Mouse (Mus musculus): ENCODE data around the gene Elob.

Gene Elob

DNA sequence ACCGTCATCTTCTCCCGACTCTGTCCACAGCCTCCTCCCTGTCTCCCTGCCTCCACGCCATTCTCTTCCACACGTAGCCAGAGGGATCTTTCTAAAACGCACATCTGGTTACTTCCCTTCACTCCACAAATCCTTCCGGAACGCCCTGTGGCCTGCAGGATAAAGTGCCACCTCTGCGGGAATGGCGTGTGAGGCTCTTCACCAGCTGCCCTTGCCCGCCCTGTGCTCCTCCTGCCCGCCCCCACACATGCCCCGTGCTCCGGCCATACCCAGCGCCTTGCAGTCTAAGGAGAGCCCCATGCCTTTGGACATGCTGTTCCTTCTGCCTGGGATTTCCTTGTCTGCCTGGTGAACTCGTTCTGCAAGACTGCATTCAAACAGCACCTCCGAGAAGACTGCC, 5.9 kb downstream of the Elob start:
- peak; percentile 18 for DNase-seq

DNA sequence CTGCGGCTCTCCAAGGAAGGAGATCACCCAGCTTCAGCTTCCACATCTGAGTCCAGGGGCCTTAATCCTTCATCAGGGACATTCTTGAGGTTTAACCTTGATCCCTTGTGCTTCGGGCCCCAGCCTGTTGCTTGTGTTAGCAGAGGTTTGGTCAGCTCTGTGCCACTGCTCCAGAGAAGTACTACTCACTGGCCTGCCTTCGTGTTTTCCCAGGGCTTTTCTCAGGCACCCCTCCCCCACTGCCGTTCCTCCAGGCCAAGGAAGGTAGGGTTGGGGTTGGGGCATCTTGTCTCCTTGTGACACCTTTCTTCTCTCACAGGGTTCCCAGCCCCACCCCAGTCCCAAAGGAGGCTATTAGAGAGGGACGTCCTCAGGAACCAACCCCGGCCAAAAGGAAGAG, 6.8 kb downstream of the Elob start:
- peak; percentile 23 for DNase-seq

GRCm38 (mm10) chr17:23820731-23821130, 8.2 kb downstream of the Elob start:
- DNase-seq, result no peak

DNA sequence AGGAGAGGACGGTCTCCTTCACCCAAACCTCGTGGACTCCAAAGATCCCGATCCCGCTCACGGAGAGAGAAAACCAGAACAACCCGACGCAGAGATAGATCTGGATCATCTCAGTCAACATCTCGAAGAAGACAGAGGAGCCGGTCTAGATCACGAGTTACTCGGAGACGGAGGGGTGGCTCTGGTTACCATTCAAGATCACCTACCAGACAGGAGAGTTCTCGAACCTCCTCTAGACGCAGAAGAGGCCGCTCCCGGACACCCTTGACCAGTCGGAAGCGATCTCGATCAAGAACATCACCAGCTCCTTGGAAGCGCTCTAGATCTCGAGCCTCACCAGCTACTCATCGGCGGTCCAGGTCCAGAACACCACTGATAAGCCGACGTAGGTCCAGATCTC, 9.7 kb downstream of the Elob start:
- no peak for DNase-seq

DNA sequence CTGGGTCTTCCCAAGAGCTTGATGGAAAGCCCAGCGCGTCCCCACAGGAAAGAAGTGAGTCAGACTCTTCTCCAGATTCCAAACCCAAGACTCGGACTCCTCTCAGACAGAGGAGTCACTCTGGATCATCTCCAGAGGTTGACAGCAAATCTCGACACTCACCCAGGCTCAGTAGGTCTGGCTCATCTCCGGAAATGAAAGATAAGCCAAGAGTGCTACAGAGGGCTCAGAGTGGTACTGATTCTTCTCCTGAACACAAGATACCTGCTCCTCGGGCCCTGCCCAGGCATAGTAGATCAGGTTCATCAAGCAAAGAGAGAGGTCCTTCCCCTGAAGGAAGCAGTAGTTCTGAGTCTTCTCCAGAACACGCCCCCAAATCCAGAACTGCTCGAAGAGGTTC, 10.4 kb downstream of the Elob start:
- no peak for DNase-seq

GRCm38 (mm10) chr17:23815641-23816040, 13.3 kb downstream of the Elob start:
- no peak for DNase-seq

GRCm38 (mm10) chr17:23807918-23808317, 21.0 kb downstream of the Elob start:
- DNase-seq, result no peak

GRCm38 (mm10) chr17:23806867-23807266, 22.1 kb downstream of the Elob start:
- DNase-seq, result peak; percentile 67

- no peak for DNase-seq
Measured at GRCm38 (mm10) chr17:23804426-23805085, 24.4 kb downstream of the Elob start.

DNA sequence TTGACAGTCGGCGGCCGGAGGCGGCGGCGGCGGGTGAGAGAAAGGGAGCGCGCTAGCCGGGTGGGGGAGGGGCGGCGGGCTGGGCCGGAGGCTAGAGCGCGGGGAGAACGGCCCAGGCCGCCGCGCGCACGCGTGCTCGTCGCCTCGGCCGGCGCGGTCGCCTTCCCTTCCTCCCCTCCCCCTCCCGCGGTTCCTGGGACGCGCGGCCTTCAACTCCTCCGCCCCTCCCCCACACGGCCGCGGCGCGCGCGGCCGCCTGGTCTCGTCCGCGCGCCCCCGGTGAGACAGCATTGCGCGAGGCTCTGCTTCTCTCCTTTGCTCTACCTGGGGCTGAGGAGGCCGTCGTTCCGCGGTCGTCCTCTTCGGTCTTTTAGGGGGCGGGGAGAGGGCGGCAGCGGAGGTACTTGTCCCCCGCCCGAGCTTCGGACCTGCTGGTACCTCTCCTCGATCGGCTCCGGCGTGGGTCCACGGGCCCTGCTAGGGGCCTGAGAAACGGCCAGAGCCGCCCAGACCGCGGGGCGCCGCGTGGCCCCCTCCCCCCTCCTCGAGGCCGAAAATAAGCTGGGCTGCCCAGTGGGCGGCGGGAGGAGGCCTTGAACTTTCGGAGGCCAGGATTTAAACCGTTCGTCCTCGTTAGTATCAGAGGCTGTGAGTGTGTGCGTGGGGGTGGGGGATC, 25.4 kb downstream of the Elob start:
- peak; percentile 93 for DNase-seq

- DNase-seq, result peak; percentile 99
Measured at GRCm38 (mm10) chr17:23802746-23803365, 26.1 kb downstream of the Elob start.

DNA sequence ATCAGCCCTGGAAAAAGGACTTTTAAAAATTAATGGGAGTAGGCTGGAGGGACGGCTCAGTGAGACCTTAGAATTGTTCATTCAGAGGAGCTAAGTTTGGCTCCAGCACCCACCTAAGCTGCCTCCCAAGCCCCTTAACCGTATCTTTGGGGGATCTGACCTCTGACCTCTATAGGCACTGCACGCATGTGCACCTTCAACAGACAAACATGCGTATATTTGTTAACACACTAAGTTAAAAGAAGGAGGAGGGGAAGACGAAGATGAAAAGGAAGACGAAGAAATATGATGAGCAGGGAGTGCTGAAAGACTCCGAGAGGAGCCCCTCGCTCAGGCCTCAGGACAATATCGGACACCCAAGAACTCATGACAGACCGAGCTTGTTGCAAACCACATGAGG, 27.3 kb downstream of the Elob start:
- DNase-seq, result no peak

DNA sequence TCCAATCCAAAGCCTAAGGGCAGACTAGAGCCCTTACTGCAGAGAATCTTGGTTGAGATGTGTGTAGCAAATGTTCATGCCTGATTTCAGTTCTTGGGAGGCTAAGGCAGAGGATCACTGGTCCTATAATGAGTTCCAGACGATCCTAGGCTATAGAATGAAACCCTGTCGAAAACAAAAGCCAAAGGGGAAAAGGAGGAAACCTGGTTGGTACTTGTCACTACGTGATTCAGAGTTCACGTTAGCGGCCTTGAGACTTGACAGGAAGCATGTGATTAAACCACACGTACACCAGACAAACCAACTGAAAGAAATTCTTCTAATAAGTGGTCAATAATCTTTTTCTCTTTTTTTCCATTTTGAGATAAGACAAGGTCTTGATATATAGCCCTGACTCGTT, 31.6 kb downstream of the Elob start:
- no peak for DNase-seq

DNA sequence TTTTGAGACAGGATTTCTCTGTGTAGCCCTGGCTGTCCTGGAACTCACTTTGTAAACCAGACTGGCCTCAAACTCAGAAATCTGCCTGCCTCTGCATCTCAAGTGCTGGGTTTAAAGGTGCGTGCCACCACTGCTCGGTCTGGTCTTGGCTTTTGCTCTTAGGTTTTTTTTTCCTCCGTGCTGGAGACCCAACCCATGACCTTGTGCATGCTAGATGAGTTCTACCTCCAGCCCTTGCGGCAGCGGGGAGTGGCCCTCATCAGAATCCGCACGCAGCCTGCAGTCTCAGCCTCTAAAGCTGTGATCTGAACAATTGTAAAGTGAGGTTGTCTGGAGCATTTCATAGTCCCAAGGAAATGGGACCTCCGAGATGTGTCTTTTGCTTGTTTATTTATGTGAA, 33.6 kb downstream of the Elob start:
- DNase-seq, result no peak

DNA sequence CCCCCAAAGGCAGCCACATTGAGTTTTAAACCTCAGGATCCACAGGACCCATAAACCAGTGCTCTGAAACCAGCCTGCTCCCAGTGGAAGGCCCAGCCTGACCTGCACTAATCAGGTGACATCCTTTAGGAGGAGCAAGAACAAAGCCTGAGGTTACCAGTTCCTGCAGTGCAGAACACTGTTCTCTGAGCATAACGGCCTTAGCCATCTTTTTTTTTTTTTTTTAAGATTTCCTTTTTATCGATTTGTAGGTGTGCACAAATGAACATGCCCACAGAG, 37.9 kb downstream of the Elob start:
- DNase-seq, result no peak

- peak; percentile 82 for DNase-seq
Measured at GRCm38 (mm10) chr17:23790269-23791078, 38.5 kb downstream of the Elob start, which contains the start of gene Srrm2. Gene Srrm2, plus strand, starts transcription at chr17:23790532.

GRCm38 (mm10) chr17:23789749-23790268, 39.1 kb downstream of the Elob start:
- DNase-seq, result no peak

- no peak for DNase-seq
Measured at GRCm38 (mm10) chr17:23788973-23789372, 40.0 kb downstream of the Elob start.

- DNase-seq, result no peak
Measured at GRCm38 (mm10) chr17:23786510-23786931, 42.4 kb downstream of the Elob start.

- peak; percentile 88 for DNase-seq
Measured at GRCm38 (mm10) chr17:23785561-23786471, 43.1 kb downstream of the Elob start, which contains the start of gene Flywch2. Gene Flywch2, minus strand, starts transcription at chr17:23786081.

GRCm38 (mm10) chr17:23783352-23783751, 45.6 kb downstream of the Elob start:
- no peak for DNase-seq

- DNase-seq, result no peak
Measured at GRCm38 (mm10) chr17:23778447-23778846, 50.5 kb downstream of the Elob start.
